Mouse (Mus musculus) thymus, postnatal 4 days (tissue): ENCODE measurements at regions not wholly inside any gene's neighbourhood (a gene's known extent, or its start where the extent isn't known, plus 50 kb on each side); places are given as distances from the start of the nearest gene placed in this dataset.

Experiments
- DNase-seq: peaks from one replicate; pipeline ENCODE4 v3.0.0; 2021

DNA sequence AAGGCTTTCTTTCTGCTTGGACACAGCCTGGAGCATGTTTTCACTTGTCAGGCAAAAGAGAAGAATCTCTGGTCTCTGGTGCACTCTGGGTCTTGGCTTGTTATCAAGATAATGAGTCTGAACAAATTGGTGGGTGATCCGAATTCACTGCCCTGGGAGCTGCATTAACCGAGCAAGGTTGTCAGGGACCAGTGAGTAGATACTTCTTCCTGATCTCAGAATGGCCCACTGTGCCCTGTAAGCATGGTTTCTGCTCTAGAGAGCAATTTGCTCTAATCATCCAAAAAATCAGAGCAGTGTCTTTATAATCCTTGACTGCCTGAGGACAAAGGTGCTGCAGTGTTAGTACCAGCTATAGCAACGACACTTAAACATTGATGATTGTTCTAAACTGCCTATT lies 97.2 kb upstream of the 1500015O10Rik start:
- no peak for DNase-seq

DNA sequence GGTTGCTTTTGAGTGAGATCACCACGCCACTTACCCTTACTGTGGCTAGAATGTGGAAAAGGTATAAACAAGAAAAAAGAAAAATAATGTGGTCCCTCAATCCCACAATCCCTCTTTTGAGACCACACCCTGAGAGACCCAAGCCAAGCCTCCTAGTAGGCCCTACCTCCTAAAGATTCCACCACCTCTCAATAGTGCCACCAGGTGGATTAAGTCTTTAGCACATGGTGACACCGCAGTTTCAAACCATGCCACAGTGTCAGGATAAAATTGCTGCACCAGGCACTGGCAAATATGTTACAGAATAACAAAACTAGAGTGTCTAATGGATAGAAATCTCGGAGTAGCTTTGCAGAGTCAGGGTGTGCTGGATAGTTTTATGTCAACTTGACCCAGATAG lies 94.7 kb upstream of the 1500015O10Rik start:
- peak; percentile 69 for DNase-seq

DNA sequence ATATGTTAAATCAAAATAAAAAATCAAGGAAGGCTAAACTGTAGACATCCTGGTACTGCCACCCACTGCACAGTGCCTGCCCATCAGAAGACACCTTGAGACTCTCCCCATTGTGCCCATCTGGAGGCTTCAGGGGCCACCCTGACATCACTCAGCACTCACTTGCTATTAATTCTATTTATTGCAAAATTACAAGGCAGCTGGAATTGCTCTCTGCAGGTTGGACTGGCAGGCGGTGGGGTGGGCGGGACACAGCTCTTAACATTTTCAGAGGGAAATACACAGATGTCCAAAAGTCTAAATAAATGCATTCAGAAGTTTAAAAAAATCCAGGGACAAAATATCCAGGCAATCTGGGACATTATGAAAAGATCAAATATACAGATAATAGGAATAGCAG lies 92.4 kb upstream of the 1500015O10Rik start:
- no peak for DNase-seq

DNA sequence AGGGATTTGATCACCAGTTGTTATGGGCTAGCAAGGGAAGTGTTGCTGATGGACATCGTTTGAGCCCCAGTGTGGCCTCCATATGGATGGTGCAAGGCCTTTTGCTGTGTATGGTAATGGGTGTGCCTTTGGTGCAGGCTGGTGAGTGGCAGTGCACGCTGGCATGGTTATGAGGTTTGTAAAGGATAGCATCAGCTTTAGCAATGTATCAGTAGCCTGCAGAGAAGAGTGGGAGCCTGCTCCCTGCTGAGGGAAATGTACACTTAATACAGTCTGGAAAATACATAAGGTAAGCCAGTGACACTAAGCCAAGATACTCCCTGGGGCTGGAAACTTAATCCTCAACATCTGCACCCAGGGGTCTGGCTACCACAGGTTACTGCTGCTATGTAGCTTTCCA lies 58.4 kb upstream of the 1500015O10Rik start:
- peak; percentile 14 for DNase-seq
